Mouse (Mus musculus): ENCODE measurements at regions not wholly inside any gene's neighbourhood (a gene's known extent, or its start where the extent isn't known, plus 50 kb on each side); places are given as distances from the start of the nearest gene placed in this dataset.
A peak's percentile ranks its signal among the peaks of the same experiment; 100 is the strongest.
"Not testable (repeated sequence)": the region's sequence is repeated elsewhere in the genome, so short reads cannot be mapped to it uniquely, and the experiment has no call there.

DNA sequence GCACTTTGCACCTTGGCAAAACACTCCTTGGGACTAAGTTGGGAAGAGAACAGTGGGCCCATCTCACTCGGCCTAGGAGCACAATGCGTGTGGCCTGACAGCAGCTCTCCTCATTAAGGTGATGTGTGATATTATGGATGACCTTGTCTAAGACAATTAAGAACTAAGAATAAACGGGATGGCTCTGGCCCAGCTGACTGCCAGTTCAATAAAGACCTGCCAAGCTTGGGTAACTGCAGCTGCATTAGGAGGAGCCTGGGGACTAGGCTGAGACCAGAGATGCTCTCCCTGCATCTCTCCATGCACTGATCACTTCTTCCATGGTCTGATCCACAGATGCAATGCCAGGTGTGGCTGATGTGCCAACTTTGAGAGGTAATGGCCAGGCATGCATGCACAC is 356.7 kb downstream of the Fut8 start:
- no peaks in the 10 kb centered on the region for H3K9me3 ChIP-seq
- H3K9ac ChIP-seq (replicated peaks) = no peak overlapping the region
- ATAC-seq (replicated peaks) = no peak
- no peak overlapping the region for H3K4me2 ChIP-seq (replicated peaks)
- no peaks in the 10 kb centered on the region for H3K36me3 ChIP-seq
- peaks cover 14% of the 10 kb centered on the region for H3K4me1 ChIP-seq
- H3K27me3 ChIP-seq = no peaks in the 10 kb centered on the region
- H3K27ac ChIP-seq (replicated peaks) = no peak overlapping the region
- no peak overlapping the region for H3K4me3 ChIP-seq
- 57% methylated on average over 3 of the region's 3 CpGs for WGBS

DNA sequence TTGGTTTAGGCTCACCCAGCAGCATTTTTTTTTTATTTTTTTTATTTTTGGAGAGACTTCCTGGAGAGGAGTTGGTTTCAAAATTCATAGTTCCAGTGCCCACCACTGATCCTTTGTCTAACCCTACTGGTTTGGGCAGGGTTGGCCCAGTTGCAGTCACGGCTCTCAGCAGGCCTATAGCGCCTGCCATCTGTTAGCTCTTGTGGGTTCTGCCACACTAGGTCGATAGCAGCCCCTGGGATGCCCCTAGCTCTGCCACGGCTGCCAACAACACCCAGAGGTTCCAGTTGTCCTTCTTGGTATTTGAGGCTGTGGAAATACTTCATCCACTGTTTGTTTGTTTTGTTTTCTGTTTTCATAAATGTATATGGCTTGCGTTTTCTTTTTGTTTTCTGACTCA is 357.9 kb downstream of the Fut8 start:
- ATAC-seq (replicated peaks) = no peak
- no peak overlapping the region for H3K27ac ChIP-seq (replicated peaks)
- no peaks in the 10 kb centered on the region for H3K9me3 ChIP-seq

DNA sequence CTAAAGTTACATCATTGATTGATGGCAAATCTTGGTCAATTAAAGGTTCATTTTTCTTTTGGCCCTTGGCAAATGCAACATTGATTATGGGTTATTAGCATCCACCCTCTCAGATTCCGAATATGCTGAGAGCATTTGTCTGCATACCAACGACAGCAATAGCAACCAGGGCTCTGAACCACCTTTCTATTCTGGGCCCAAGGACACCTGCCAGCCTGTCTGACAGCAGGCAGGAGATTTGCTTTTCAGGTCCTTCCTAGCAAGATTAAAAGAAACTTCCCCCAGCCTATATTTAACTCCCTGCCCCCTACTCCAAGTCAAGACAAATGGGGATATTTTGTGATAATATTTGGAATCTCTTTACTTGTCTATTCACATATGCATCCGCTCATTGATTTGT is 358.8 kb downstream of the Fut8 start:
- ATAC-seq (replicated peaks) = no peak
- H3K4me2 ChIP-seq (replicated peaks) = no peak overlapping the region
- H3K36me3 ChIP-seq = no peaks in the 10 kb centered on the region
- H3K4me3 ChIP-seq = no peak overlapping the region
- WGBS = 68% methylated on average over 3 of the region's 3 CpGs
- no peak overlapping the region for H3K27ac ChIP-seq (replicated peaks)
- no peaks in the 10 kb centered on the region for H3K27me3 ChIP-seq
- peaks cover 14% of the 10 kb centered on the region for H3K4me1 ChIP-seq
- H3K9me3 ChIP-seq = no peaks in the 10 kb centered on the region
- H3K9ac ChIP-seq (replicated peaks) = no peak overlapping the region

More for the DNA sequence above, 357.9 kb downstream of the Fut8 start:
- H3K4me2 ChIP-seq (replicated peaks) = no peak overlapping the region
- peaks cover 14% of the 10 kb centered on the region for H3K4me1 ChIP-seq
- H3K36me3 ChIP-seq = no peaks in the 10 kb centered on the region
- no peak overlapping the region for H3K4me3 ChIP-seq
- 92% methylated on average over 5 of the region's 5 CpGs for WGBS
- H3K9ac ChIP-seq (replicated peaks) = no peak overlapping the region
- no peaks in the 10 kb centered on the region for H3K27me3 ChIP-seq

DNA sequence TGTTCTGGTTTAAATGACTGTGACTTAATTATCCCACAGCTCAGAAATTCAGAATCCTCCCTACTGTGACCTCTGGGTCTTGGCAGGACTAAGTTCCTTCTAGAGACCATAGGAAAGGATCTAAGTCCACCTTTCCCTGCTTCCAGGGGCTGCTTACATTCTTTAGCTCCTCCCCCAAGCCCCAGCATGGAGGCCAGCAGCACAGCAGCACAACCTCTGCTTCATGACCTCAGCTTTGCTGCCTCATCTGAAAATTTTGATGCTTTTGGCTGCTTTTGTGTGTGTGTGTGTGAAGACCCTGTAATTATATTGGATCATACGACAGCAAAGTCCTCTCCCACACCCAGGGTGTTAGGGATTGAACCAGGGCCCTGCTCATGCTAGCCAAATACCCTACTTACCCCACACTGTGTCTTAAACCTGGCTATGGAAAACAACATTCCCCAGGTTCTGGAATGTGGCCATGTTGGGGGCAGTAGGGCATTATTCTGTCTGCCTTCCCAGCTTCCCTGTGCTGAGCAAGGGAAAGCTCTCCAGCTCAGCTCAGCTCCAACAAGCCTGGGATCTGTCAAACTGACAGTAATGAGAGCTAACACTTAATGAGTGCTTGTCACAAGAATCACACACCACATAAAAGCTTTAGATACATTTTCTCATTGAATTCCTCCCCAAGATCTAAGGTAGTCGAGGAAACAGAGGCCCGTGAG is 359.9 kb downstream of the Fut8 start:
- peaks cover 14% of the 10 kb centered on the region for H3K4me1 ChIP-seq
- no peak overlapping the region for H3K9ac ChIP-seq (replicated peaks)
- no peaks in the 10 kb centered on the region for H3K36me3 ChIP-seq
- 13% methylated on average over 3 of the region's 3 CpGs for WGBS
- ATAC-seq (replicated peaks) = peak; percentile 61
- H3K4me2 ChIP-seq (replicated peaks) = no peak overlapping the region
- no peaks in the 10 kb centered on the region for H3K9me3 ChIP-seq
- H3K27me3 ChIP-seq = no peaks in the 10 kb centered on the region
- peak overlapping the region; percentile 41 for H3K27ac ChIP-seq (replicated peaks)
- H3K4me3 ChIP-seq = no peak overlapping the region

DNA sequence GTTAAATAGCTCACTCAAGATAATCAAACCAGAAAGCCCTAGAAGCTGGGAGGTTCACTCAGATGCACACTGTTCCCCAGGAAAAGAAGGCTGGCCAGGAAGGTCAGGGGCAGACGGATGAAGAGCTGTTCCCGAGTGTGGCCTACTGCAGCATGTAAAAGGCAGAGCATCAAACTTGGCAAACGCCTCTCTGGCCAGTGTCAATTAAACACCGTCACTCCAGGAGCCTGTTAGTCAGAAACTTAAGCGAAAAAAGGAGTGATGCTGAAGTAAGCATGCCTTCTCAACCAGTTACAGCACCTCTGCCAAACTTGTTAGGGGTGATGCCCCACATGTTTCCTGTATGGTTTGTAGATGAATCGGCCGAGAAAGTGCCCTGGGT is 360.4 kb downstream of the Fut8 start:
- peak; percentile 39 for ATAC-seq (replicated peaks)
- WGBS = 43% methylated on average over 7 of the region's 7 CpGs

DNA sequence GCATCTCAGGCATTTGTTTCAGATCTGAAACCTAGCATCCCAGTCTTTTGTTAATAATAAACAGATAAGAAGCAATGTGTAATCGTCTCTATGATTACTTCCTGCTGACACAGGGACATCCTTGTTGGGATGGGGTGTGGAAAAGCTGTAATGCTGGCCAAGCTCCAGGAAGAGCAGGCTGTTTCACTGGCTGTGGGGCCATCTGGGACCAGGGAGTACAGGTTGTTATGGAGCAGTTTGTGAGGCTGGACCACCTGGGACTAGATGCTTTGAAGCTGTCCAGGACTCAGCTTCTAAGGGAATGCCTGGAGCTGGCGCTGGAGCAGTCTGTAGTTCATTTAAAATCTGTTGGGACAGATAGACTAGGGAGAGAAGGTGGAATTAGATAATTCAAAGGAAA is 361.5 kb downstream of the Fut8 start:
- no peaks in the 10 kb centered on the region for H3K36me3 ChIP-seq
- H3K27me3 ChIP-seq = no peaks in the 10 kb centered on the region
- H3K4me3 ChIP-seq = no peak overlapping the region
- 0 out of 2 replicates have a peak, but pooled peaks have one; percentile 39 for ATAC-seq (replicated peaks)
- H3K4me1 ChIP-seq = peaks cover 14% of the 10 kb centered on the region
- H3K4me2 ChIP-seq (replicated peaks) = no peak overlapping the region
- no peak overlapping the region for H3K9ac ChIP-seq (replicated peaks)
- 54% methylated on average over 2 of the region's 2 CpGs for WGBS
- H3K27ac ChIP-seq (replicated peaks) = no peak overlapping the region
- H3K9me3 ChIP-seq = no peaks in the 10 kb centered on the region

More for the DNA sequence above, 360.4 kb downstream of the Fut8 start:
- Histone ChIP-seq H3K4me1 (peaks cover 14% of the 10 kb centered on the region), H3K4me2 (replicated peaks) (no peak overlapping the region), H3K9me3 (no peaks in the 10 kb centered on the region), H3K27me3 (no peaks in the 10 kb centered on the region), H3K27ac (replicated peaks) (peak overlapping the region; percentile 41), H3K9ac (replicated peaks) (no peak overlapping the region), H3K4me3 (no peak overlapping the region), H3K36me3 (no peaks in the 10 kb centered on the region)

DNA sequence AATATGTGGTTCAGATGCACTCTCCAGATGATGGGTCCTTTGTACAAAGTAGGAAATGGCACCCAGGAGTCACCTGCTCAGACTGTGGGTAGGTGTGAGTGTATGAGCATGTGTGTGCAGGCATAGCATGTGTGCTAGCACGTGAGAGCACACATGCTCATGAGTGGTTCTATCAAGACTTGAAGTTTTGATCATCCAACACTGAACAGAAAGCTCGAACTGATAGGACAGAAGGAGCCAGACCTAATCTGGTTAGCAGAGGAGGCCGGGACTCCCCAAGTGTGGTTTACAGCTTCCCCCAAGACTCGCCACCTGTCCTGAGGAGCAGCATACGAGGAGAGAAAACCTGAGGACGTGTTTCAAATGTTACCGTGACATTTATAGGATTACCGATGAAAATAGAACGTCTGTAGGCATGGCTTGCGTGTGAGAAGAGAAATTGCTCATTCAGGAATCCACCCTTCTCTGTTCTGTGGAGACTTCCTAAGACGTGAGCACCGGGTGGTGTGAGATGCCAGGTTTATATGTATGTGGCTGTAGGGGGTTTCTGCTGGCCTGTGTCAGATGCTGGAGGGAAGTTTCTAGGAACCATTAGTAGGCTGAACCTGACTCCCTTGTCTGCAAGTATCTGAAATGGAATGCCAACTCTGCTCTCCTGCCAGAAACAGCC is 366.0 kb downstream of the Fut8 start:
- Histone ChIP-seq H3K27ac (replicated peaks) (no peak overlapping the region), H3K4me2 (replicated peaks) (no peak overlapping the region), H3K27me3 (no peaks in the 10 kb centered on the region), H3K36me3 (no peaks in the 10 kb centered on the region), H3K9ac (replicated peaks) (no peak overlapping the region), H3K4me3 (no peak overlapping the region), H3K9me3 (no peaks in the 10 kb centered on the region), H3K4me1 (no peaks in the 10 kb centered on the region)
- no peak for ATAC-seq (replicated peaks)
- 90% methylated on average over 12 of the region's 12 CpGs for WGBS

DNA sequence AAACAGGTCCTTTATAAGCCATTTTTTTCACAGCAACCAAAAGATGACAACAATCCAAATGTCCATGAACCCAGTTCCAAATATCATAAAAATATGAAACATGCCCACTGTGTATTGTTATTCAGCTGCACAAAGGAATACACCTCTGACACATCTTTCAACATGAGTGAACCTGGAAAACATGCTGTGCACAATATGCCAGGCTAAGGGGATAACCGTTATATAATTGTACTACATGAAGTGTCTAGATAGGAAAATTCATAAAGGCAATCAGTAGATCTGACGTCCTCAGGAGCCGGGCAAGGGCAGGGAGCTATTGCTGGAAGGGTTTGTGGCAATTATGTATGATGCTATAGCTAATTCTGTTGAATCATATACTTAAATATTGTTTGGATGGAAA is 379.6 kb downstream of the Fut8 start:
- H3K9me3 ChIP-seq = no peaks in the 10 kb centered on the region
- 92% methylated on average over 3 of the region's 3 CpGs for WGBS

DNA sequence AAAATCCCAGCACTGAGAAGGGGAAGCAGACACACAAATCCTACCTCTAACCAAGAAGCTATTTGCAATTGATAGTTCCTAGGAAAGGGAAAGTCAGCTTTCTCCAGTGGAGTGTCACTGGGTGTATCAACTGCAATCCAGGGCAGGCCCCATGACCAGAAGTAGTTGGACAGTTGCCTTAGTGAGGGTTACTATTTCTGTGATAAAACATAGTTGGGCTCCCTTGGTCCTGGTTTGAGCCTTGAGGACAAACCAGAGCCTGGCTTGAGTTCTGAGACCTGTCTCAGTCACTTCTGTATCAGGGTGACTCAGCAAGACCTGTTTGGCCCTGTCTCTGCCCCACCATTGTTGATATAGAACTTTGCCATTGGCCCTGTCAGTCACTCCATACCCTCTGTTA is 384.3 kb downstream of the Fut8 start:
- H3K27me3 ChIP-seq = no peaks in the 10 kb centered on the region
- no peak overlapping the region for H3K9ac ChIP-seq (replicated peaks)
- H3K36me3 ChIP-seq = no peaks in the 10 kb centered on the region
- H3K4me3 ChIP-seq = no peak overlapping the region
- H3K4me2 ChIP-seq (replicated peaks) = no peak overlapping the region
- ATAC-seq (replicated peaks) = no peak
- H3K27ac ChIP-seq (replicated peaks) = no peak overlapping the region
- H3K9me3 ChIP-seq = no peaks in the 10 kb centered on the region
- H3K4me1 ChIP-seq = no peaks in the 10 kb centered on the region

More for the DNA sequence above, 379.6 kb downstream of the Fut8 start:
- H3K4me1 ChIP-seq = no peaks in the 10 kb centered on the region
- no peak overlapping the region for H3K9ac ChIP-seq (replicated peaks)
- no peaks in the 10 kb centered on the region for H3K27me3 ChIP-seq
- no peak overlapping the region for H3K4me3 ChIP-seq
- no peak overlapping the region for H3K4me2 ChIP-seq (replicated peaks)
- H3K36me3 ChIP-seq = no peaks in the 10 kb centered on the region
- H3K27ac ChIP-seq (replicated peaks) = no peak overlapping the region
- ATAC-seq (replicated peaks) = no peak

DNA sequence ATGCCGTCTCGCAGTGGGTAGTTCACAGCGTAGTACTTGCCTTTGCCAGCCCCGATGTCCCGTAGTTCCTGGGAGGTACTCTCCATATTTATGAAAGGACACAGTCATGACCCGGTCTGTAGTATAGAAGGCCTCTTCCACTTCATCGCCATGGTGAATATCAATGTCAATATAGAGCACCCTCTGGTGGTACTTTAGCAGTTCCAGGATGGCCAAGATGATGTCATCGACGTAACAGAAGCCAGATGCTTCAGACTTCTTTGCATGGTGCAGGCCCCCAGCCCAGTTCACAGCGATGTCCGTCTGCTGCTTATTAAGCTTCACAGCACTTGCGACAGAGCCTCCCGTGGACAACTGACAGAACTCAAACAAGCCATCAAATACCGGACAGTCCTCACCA is 386.4 kb downstream of the Fut8 start:
- H3K4me2 ChIP-seq (replicated peaks); H3K4me3 ChIP-seq; H3K9me3 ChIP-seq; ATAC-seq (replicated peaks); H3K36me3 ChIP-seq; H3K9ac ChIP-seq (replicated peaks); H3K4me1 ChIP-seq; H3K27me3 ChIP-seq; H3K27ac ChIP-seq (replicated peaks): not testable (repeated sequence)
- 92% methylated on average over 14 of the region's 14 CpGs for WGBS

DNA sequence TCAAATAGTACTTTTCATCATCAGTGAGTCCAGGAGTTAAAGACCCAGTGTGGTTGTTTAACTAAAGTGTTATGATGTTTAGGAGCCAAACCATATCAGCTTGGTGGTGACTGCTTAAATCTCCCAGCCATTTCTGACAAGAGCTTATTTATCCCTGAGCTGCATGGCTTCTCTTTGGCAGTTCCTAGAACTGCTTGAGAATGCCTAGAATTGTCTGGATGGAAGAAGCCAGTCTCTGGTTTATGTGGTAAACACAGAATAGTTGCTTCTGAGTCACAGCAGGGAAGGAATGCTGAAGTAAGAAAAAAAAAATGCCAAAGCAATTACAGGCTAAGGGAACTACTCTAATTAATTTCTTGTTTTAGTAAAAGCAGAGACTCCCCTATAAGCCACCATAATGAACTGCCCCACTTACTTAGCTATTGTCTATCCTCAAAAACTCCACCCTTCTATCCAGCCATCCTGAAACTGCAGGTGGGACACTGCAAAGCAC is 390.5 kb downstream of the Fut8 start:
- Histone ChIP-seq H3K9ac (replicated peaks) (no peak overlapping the region), H3K4me2 (replicated peaks) (no peak overlapping the region), H3K4me3 (no peak overlapping the region), H3K9me3 (no peaks in the 10 kb centered on the region), H3K27me3 (no peaks in the 10 kb centered on the region), H3K4me1 (no peaks in the 10 kb centered on the region), H3K36me3 (no peaks in the 10 kb centered on the region), H3K27ac (replicated peaks) (no peak overlapping the region)
- ATAC-seq (replicated peaks) = no peak

DNA sequence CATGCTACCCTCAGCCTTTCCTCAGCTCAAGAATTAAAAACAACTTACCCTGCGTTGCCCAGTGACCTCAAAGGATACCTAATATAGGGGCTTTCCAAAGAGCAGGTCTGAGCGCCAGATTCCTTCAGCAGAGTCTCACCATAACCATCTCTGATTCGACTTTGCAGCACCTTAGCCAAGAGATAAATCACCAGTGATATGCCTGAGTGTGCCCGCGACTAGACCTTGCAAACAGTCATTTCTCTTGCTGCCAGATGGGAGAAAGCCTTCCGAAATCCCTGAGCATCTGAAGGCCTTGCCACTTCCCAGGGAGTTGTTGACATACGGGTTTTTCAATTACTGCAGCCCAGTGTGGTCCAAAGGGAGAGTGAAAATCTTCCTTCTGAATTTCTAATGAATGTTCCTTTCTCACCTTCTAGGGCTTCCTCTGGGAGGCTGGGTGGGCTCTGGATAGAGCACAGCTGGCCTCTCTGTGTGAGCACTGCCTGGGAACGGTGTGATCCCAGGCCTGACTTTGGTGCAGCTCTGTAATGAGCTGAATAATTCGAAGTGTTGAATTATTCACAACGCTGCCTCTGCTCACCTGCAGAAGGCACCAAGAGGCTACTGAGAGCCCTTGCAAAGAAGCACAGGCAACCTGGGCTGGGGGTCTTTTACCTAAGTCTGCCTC is 396.2 kb downstream of the Fut8 start:
- no peak overlapping the region for H3K4me2 ChIP-seq (replicated peaks)
- H3K27ac ChIP-seq (replicated peaks) = no peak overlapping the region
- WGBS = 40% methylated on average over 10 of the region's 10 CpGs
- H3K9ac ChIP-seq (replicated peaks) = no peak overlapping the region
- H3K9me3 ChIP-seq = no peaks in the 10 kb centered on the region
- no peak for ATAC-seq (replicated peaks)
- no peaks in the 10 kb centered on the region for H3K36me3 ChIP-seq
- H3K4me1 ChIP-seq = peaks cover 4% of the 10 kb centered on the region; the same call in 1 of the 2 replicates
- no peak overlapping the region for H3K4me3 ChIP-seq
- H3K27me3 ChIP-seq = no peaks in the 10 kb centered on the region
